Mouse (Mus musculus) heart, adult 2 months (tissue): ENCODE measurements around the gene Zfp931. TPM values are rescaled to one million over a fixed set of nuclear protein-coding genes. Genes with fewer than 3 reads are reported as not detected.

Experiments
- polyA plus RNA-seq: library from polyadenylated mRNA; depleted of rRNA; stranded (reverse); fragments of >200 nt; gene quantifications from 2 replicates; pipeline ENCODE4 v1.2.3, GENCODE M21; 2012; rRNA removed
- total RNA-seq, 2 experiments: library from RNA; stranded (reverse); gene quantifications; 2 replicates each; pipeline ENCODE4 v1.2.3; 2021

The Zfp931 gene
- total and polyA plus RNA-seq, 3 experiments, result 2.6 to 14.9 (median 11.7) TPM

Other genes with a start within 250 kb of the Zfp931 start
- gene Gm14325, start 238.1 kb downstream of the Zfp931 start, total RNA-seq, result 10 to 100 TPM; 81.2 to 88.7 TPM
- gene Gm14325, start 238.1 kb downstream of the Zfp931 start, polyA plus RNA-seq, result 10.7 and 22.5 TPM in 2 replicates
- gene Gm14327, start 181.4 kb downstream of the Zfp931 start, total RNA-seq, result 10 to 100 TPM; 54.1 to 66.7 TPM
- 3.5 and 9.3 TPM in 2 replicates for gene Gm14327, start 181.4 kb downstream of the Zfp931 start, polyA plus RNA-seq
- 1 to 10 TPM in 1 of 2 experiments, under 1 TPM in 1; 0.89 to 1.1 TPM for gene Zfp972, start 152.9 kb downstream of the Zfp931 start, total RNA-seq
- gene Zfp972, start 152.9 kb downstream of the Zfp931 start, polyA plus RNA-seq, result not detected in 2 replicates
- gene Gm14326, start 121.2 kb downstream of the Zfp931 start, total RNA-seq, result 10 to 100 TPM; 42.4 to 43.5 TPM
- gene Gm14326, start 121.2 kb downstream of the Zfp931 start, polyA plus RNA-seq, result 7.0 and 9.4 TPM in 2 replicates
- 100 to 1,000 TPM in 1 of 2 experiments, 10 to 100 TPM in 1; 99.5 to 124 TPM for gene Zfp971, start 55.2 kb downstream of the Zfp931 start, total RNA-seq
- gene Zfp971, start 55.2 kb downstream of the Zfp931 start, polyA plus RNA-seq, result 3.1 and 9.1 TPM in 2 replicates
- 1 to 10 TPM in 1 of 2 experiments, under 1 TPM in 1; 0.64 to 1.3 TPM for gene Phactr3, start 40.5 kb upstream of the Zfp931 start, total RNA-seq
- gene Phactr3, start 40.5 kb upstream of the Zfp931 start, polyA plus RNA-seq, result 0.39 and 1.4 TPM in 2 replicates